Mouse (Mus musculus) embryonic stem cell, embryonic (primary cell): Measurements from ENCODE around the gene Aldh5a1.
"Not testable (repeated sequence)": the region's sequence is repeated elsewhere in the genome, so short reads cannot be mapped to it uniquely, and the experiment has no call there.

Experiments
- CTCF ChIA-PET, 4 experiments: fragments of 300-600 bp in 2 of 4; fragments of 350-600 bp in 2 of 4; sonication (Branson Sonifier 250); formaldehyde crosslinking; loops; one replicate each; lab custom pipeline; 2022; ENCODE audit warnings: inconsistent platforms in 2 of 4; lab: Charles Lee
- POLR2A ChIA-PET, 4 experiments: fragments of 300-600 bp in 2 of 4; fragments of 350-600 bp in 2 of 4; sonication (Branson Sonifier 250); formaldehyde crosslinking; loops; one replicate each; lab custom pipeline; 2022; ENCODE audit warnings: antibody characterized with exemption in 4 of 4, inconsistent platforms in 1 of 4; lab: Charles Lee

The Aldh5a1 gene

DNA sequence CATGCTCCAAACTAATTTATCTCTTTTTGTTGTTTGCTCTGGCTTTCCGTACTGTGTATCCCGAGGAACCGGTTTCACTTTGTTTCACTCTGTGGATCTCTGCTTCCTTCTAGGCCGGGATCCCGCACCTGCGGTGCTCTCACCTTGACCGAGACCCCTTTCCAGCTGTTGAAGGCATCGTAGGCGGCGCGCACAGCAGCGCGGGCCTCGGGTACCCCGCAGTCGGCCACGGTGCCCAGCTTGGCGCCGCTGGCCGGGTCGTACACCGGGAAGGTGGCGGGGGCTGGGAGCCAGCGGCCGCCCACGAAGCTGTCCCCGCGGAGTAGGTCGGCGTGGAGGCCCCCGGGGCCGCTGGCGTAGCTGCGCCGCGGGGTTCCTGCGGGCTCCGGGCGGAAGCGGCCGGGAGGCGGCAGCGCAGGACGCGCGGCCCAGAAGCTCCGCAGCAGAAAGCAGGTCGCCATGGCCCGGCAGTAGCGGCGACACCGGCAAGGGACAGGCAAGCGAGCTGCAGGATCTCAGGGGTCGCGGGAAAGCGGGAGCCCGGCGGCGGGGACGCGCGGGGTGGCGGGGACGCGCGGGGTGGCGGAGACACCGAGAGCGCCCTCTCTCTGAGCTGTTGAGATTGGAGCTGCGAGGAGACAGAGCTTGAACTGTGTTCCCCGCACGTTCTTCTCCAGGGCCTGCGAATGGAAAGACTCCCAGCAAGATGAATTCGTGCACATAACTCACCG is at the start of gene Aldh5a1:
Aldh5a1 (minus strand) TSS at position 554 of the 731 bp plus-strand sequence.
- ChIA-PET POLR2A (interaction anchor here (0.6 to 3.9 kb wide), 32 partner anchors 9 to 1316 kb away, joined by 3 to 12 read pairs (median 4); partner anchors contain the start of genes Hist1h1a (in 1 of the 4) and Mrs2 (in 1 of the 4)), CTCF (interaction anchor here (0.5 to 2.6 kb wide), 45 partner anchors 9 to 626 kb away, joined by 3 to 20 read pairs (median 4); partner anchors contain the start of gene D130043K22Rik (in 1 of the 4))

DNA sequence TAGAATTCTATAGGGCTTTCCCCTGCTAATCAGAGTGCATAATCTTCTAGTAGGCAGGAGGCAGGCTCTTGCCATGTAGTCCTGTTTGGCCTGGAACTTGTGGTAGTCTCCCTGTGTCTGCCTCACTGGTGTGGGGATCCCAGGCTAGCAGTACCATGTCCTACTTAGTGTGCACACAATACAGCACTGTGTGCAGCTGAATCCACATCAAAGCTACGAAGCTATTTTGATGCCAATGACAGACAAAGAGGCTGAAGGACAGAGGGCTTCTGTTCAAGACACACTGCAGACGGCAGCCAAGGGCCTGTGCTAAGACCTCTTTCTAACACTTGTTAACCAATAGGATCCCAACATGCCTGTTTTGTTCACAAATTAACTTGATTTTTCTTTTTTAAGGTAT is 48.0 kb upstream of the Aldh5a1 start:
- ChIA-PET POLR2A (no interaction called here), CTCF (interaction anchor here in 1 of 4 experiments (3.2 kb wide), 1 partner anchor 46 kb away, joined by 19 read pairs; no protein-coding TSS in a partner anchor)

DNA sequence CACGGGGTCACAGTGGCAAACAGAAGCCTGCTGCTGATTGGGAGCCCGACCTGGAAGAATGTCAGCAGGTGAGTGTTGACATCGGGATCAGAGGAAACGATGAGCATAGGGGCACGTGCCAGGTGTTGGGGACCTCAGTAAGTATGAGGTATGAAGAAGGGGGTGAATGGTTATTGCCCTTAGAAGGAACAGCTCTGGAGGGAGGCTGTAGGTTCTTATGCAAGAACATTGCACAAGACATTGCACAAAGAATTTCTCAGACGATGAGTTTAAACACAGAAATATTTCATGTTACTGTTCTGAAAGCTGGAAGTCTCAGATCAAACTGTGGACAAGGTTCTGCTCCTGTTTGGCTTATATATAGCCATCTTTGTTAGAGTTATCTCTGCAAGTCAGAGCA is 43.6 kb upstream of the Aldh5a1 start:
- POLR2A ChIA-PET, result no interaction called here
- CTCF ChIA-PET, result no interaction called here

DNA sequence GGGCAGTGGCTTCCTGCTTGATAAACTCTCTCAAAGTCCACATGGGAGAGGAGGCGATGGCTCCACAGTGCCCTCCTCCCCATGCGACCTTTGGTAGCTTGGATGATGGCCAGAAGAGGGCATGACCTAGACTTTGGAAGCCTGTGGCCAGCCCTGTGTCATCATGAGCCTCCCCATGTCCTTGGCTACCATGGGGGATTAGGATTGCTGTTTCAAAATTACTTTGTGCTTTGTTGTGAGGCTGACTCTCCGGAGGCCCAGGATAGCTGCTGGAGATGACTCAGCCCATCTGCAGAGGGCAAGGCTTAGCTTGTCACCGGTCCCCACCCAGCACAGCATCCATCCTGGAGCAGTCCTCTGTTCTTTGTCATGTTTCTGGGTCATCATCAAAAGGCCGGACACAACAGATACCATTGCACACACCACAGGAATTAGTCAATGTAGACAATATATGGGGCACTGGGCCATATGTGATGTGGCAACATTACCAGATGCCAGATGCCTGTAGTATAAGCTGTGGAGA is 40.4 kb upstream of the Aldh5a1 start:
- ChIA-PET CTCF (no interaction called here), POLR2A (interaction anchor here in 1 of 4 experiments (0.7 kb wide), 1 partner anchor 166 kb away, joined by 4 read pairs; no protein-coding TSS in a partner anchor)

DNA sequence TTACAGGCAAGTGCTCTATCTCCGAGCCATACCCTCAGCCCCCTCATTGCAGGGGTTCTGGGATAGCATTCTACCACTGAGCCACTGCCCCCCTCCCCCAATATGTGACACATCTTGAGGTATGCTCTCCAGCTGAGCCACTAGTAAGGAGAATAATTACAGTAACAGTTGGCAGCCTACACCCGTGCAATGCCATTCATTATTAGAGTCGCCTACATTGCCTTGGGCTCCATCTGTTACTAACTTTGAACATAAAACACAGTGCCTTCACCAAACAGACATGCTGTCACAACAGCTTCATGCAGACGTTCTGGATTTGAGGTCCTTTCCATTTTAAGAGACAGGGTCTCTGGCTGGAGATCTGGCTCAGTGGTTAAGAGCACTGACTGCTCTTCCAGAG is 38.9 kb upstream of the Aldh5a1 start:
- POLR2A ChIA-PET, result no interaction called here
- CTCF ChIA-PET, result interaction anchor here in 1 of 4 experiments (0.6 kb wide), 1 partner anchor 1183 kb away, joined by 3 read pairs; no protein-coding TSS in a partner anchor

DNA sequence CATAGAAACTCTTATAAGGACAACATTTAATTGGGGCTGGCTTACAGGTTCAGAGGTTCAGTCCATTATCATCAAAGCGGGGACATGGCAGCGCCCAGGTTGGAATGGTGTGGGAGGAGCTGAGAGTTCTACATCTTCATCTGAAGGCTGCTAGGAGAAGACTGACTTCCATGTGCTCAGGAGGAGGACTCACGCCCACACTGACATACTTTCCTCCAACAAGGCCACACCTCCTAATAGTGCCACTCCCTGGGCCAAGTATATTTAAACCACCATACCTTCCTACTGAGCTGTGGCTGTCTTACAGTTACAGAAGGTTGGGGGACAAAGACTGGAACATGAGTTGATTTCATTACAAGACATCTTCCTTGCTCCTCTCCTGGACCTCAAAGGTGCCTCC is 34.3 kb upstream of the Aldh5a1 start:
- CTCF ChIA-PET, result interaction anchor here in 2 of 4 experiments (0.6 to 0.7 kb wide), 2 partner anchors 35 to 64 kb away, joined by 3 read pairs; partner anchors contain the start of gene Aldh5a1 (in 1 of the 2)
- POLR2A ChIA-PET, result not testable (repeated sequence)

DNA sequence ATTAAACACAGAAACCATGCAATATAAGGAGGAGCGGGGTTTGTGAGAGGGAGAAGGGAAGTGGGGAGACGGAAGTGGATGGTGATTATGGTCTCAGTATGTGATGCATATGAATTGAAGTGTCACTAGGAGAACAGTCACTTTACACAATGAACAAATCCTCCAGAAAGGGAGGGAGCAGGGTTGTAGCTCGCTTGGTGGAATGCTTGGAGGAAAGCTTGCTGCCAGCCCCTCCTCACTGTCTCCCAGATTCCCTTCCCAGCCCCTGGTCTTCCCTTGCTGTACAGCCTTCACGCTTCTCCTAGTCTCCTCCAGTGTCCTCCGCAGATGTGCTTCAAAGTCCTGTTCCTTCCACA is 28.4 kb upstream of the Aldh5a1 start:
- ChIA-PET CTCF (interaction anchor here in 1 of 4 experiments (0.8 kb wide), 1 partner anchor 28 kb away, joined by 8 read pairs; the partner anchor contains the start of gene Aldh5a1), POLR2A (interaction anchor here in 1 of 4 experiments (0.6 to 0.7 kb wide), 3 partner anchors 38 to 326 kb away, joined by 3 read pairs; no protein-coding TSS in a partner anchor)

DNA sequence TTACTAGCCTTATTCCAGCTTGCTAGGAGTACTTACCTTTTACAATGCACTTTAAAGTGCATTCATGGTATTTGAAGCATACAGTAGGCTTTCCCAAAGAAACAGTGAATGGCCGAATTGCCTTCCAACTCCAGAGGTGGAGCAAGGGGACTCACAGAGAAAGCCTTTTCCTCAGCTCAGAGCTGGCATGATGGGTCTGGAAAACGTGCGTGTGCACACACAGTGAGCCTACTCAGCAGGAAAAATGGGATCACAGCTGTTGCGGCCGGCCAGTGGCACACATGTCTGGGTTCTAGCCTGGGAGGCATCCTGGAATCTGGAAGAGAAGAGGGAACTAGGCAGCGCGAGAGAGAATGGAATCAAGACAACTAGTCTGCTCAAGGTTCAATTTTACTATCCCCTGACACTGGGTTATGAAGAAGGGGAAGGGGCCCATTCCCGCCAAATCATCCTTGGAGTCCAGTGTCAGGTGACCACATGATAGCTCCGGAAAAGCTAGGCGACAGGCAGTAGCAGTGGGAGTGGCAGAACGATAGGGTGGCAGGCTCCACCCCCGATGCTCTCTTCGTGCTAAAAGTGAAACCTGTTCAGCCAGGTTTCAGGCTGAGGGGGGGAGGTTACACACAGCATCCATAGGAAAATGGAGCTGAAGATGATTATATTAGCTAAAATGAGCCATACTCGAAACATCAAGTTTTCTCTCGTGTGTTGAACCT is 27.8 kb upstream of the Aldh5a1 start:
- POLR2A ChIA-PET, result interaction anchor here in 1 of 4 experiments (0.6 to 0.7 kb wide), 4 partner anchors 39 to 326 kb away, joined by 3 read pairs; no protein-coding TSS in a partner anchor
- CTCF ChIA-PET, result interaction anchor here in 2 of 4 experiments (0.6 to 0.8 kb wide), 2 partner anchors 28 to 157 kb away, joined by 3 to 8 read pairs; partner anchors contain the start of gene Aldh5a1 (in 1 of the 2)

DNA sequence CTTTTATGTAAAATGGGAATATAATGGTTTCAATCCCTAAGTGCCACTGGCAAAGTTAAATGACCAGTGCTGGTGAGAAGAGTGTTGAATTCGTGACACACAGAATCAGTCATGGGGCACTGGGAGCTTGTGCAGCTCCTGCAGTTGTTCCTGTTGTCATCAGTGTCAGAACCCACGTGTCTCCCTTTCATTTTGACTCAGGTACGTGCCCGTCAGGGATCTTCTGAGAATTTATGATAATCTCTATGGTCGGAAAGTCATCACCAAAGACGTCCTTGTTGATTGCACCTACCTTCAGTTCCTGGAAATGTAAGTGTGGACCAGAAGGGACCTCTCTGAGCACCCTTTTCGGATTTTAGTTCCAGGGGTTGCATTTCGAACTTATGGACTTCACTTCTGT is 24.7 kb upstream of the Aldh5a1 start:
- POLR2A ChIA-PET, result interaction anchor here in 1 of 4 experiments (0.7 to 1.0 kb wide), 2 partner anchors 25 to 122 kb away, joined by 3 read pairs; partner anchors contain the start of gene Aldh5a1
- CTCF ChIA-PET, result interaction anchor here in 1 of 4 experiments (0.6 kb wide), 1 partner anchor 440 kb away, joined by 4 read pairs; no protein-coding TSS in a partner anchor

DNA sequence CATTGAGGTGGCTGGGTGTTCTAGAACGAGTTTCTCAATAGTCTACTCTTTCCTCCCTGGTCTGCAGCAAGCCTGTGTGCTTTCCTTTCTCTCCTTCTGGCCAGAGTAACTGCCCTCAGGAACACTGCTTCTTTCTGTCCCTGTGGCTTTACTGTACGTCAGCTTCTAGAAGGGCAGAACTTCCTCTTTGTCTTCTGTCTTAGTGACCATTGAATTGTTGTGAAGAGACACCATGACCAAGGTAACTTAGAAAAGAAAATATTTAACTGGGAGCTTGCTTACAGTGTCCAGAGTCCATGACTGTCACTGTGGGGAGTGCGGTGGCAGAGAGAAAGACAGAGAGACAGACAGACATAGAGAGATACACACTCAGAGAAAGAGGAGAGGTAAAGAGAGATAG is 22.6 kb upstream of the Aldh5a1 start:
- ChIA-PET CTCF (interaction anchor here in 1 of 4 experiments (1.3 kb wide), 1 partner anchor 23 kb away, joined by 5 read pairs; the partner anchor contains the start of gene Aldh5a1), POLR2A (no interaction called here)

DNA sequence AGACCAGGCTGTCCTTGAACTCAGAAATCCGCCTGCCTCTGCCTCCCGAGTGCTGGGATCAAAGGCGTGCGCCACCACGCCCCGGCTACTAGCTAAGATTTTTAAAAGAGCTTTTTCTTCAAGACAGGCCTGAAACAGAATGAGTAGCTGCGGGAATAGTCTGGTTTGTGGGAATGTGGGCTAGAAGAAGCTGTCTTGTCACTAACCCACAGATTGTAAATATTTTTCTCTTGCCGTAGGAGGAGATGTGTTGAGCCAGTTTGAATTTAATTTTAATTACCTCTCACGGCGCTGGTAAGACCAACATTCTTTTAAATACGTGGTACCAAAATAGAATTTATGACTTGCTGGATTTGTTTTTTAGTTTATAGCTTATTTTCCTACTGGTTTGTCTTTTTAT is 21.2 kb upstream of the Aldh5a1 start:
- ChIA-PET POLR2A (interaction anchor here in 2 of 4 experiments (0.8 to 0.9 kb wide), 3 partner anchors 20 to 21 kb away, joined by 3 to 4 read pairs (median 4); partner anchors contain the start of gene Aldh5a1 (in 2 of the 2)), CTCF (interaction anchor here in 3 of 4 experiments (0.6 to 1.5 kb wide), 3 partner anchors 20 to 66 kb away, joined by 3 to 6 read pairs (median 4); no protein-coding TSS in a partner anchor)

DNA sequence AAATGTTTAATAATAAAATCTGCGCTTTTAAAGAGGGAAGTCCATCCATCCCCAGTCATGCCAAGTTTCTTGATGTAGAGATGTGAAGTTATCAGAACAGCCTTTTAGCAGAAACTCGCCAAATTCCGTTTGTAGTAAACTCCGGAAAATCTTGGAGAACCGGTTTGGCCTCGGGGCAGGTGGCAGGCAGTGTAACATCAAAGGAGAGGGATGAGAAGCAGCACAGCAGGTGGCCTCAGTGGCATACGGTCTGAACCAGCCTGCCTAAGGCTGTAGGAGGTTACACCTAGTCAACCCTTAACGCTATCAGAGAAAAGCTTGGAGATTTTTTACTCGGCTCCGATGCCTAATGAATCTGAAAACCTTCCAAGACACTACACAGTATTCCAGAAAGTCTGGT is 18.0 kb upstream of the Aldh5a1 start:
- ChIA-PET CTCF (interaction anchor here in 3 of 4 experiments (0.9 to 1.4 kb wide), 5 partner anchors 16 to 35 kb away, joined by 3 to 6 read pairs (median 4); partner anchors contain the start of gene Aldh5a1 (in 2 of the 3)), POLR2A (interaction anchor here in 2 of 4 experiments (0.8 to 1.6 kb wide), 3 partner anchors 14 to 50 kb away, joined by 3 to 4 read pairs (median 3); partner anchors contain the start of gene Aldh5a1 (in 1 of the 2))

DNA sequence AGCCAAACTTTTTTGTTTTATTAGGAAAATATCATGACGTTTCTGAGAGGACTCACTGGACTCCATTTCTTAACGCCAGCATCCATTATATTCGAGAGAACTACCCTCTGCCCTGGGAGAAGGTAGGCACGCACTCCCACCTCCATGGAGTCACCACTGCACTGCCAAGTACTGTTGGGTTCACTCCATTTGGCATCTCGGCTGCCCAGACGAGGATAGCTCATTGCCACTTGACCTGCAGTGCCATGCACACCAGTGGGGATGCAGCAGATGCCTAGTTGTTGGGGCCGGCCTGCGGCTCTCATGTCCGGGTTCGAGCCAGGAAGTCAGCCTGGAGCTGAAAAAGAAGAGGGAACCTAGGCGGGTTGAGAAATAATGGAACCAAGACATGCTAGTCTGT is 17.6 kb upstream of the Aldh5a1 start:
- POLR2A ChIA-PET, result interaction anchor here in 2 of 4 experiments (1.4 to 1.6 kb wide), 2 partner anchors 18 to 49 kb away, joined by 3 to 4 read pairs; partner anchors contain the start of gene Aldh5a1 (in 1 of the 2)

DNA sequence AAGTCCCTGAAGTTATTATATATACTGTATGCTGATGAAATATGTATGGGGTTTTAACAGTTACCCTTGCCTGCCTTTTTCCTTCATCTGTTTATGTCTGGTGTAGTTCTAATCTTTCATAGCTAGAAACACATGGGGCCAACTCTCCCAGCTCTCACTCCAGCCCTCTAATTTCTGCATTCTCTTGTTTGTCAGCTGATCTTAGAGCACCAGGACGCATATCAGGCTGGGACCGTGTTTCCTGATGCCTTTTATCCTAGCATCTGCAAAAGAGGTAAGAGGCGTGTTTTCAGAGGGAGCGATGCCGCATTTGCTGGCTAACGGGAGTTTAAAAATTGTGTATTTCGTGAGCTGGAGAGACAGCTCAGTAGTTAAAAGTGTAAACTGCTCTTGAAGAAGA is 15.2 kb upstream of the Aldh5a1 start:
- POLR2A ChIA-PET, result interaction anchor here in 1 of 4 experiments (0.6 to 1.8 kb wide), 2 partner anchors 12 to 37 kb away, joined by 3 to 4 read pairs; no protein-coding TSS in a partner anchor
- CTCF ChIA-PET, result interaction anchor here in 1 of 4 experiments (0.9 kb wide), 1 partner anchor 15 kb away, joined by 4 read pairs; the partner anchor contains the start of gene Aldh5a1

More for the DNA sequence above, 17.6 kb upstream of the Aldh5a1 start:
- CTCF ChIA-PET, result interaction anchor here in 2 of 4 experiments (1.1 kb wide), 2 partner anchors 16 to 18 kb away, joined by 3 read pairs; partner anchors contain the start of gene Aldh5a1 (in 1 of the 2)

DNA sequence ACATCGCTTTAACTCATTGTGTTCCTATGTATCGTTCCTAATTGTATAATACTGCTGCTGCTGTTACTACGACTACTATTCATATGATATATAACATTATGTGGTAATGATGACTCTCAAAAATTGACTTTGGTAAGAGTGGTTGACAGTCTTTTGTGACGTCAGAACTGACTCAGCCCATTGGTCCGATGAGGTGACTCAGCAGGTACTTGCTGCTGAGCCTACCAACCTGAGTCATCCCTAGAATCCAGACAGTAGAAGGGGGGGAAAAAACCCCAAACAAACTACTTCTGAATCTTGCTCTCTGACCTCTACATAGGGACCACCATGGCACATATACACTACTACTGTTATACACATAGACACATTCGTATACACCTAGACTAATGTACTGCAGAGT is 11.4 kb upstream of the Aldh5a1 start:
- CTCF ChIA-PET, result interaction anchor here in 3 of 4 experiments (1.0 to 1.5 kb wide), 3 partner anchors 9 to 12 kb away, joined by 3 to 4 read pairs (median 4); partner anchors contain the start of gene Aldh5a1 (in 2 of the 3)
- POLR2A ChIA-PET, result interaction anchor here in 3 of 4 experiments (1.0 to 1.3 kb wide), 4 partner anchors 10 to 116 kb away, joined by 3 to 5 read pairs (median 4); no protein-coding TSS in a partner anchor

DNA sequence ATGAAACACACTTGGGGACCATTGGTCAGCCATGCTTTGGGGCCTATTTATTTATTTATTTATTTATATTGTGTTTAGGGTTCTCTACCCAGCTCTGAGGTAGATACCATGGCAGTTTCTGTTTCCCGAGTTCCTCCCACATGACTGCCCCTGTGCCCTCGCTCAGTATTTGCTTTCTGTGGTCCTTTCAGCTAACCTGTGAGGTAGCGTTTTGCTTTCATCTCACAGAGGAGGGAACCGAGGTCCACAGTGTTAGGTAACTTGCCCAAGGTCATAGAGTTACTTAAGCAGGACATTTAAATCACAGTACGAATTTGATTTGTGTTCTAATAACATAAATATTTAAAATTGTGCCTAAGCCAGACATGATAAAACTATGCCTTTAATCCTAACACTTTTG is 9.7 kb upstream of the Aldh5a1 start:
- ChIA-PET CTCF (interaction anchor here in 2 of 4 experiments (0.6 to 1.8 kb wide), 4 partner anchors 8 to 427 kb away, joined by 3 to 8 read pairs (median 4); partner anchors contain the start of gene Aldh5a1 (in 1 of the 2)), POLR2A (interaction anchor here in 1 of 4 experiments (1.3 kb wide), 1 partner anchor 10 kb away, joined by 5 read pairs; the partner anchor contains the start of gene Aldh5a1)

DNA sequence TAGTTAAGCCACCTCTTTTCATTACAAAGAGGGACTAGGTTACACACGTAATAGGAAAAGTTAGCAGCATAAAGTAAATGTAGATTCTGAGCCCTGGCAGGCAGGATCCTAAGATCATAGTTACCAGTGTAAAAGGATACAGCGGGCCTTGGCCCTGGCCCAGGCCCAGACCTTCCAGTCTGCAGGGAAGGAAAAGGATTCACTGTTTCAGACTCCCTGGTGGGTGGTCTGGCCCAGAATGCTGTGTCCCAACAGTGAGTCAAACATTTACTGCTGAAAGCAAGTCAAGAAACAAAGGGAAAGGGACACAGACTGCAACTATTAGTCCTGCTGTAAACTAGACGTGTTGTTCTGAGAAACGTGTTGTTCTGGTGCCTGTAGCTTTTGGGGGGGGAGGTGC is 8.1 kb upstream of the Aldh5a1 start:
- CTCF ChIA-PET, result interaction anchor here in 2 of 4 experiments (0.6 to 1.8 kb wide), 3 partner anchors 8 to 73 kb away, joined by 3 to 8 read pairs (median 4); partner anchors contain the start of gene Aldh5a1 (in 1 of the 2)

More for the DNA sequence above, 8.1 kb upstream of the Aldh5a1 start:
- POLR2A ChIA-PET, result no interaction called here
